Mouse (Mus musculus): ENCODE measurements around the gene Adamtsl2.

GRCm38 (mm10) chr2:27032361-27032760 lies 46.8 kb upstream of the Adamtsl2 start:
- TF ChIP-seq GATA1 (IDR thresholded peaks at IDR 0.05; ENCODE audit: borderline replicate concordance, low read length): no peak
- TF ChIP-seq FLI1 (IDR thresholded peaks at IDR 0.05; ENCODE audit: low read length): no peak

Data from megakaryocyte, embryonic 14.5 days (primary cell).